Mouse (Mus musculus) CD4-positive naive resting alpha-beta T cell, adult 76 days (primary cell): Measurements from ENCODE around the gene Slc35g1. TPM values are rescaled to one million over a fixed set of nuclear protein-coding genes. Genes with fewer than 3 reads are reported as not detected.

ENCODE experiments used
- total RNA-seq: library from RNA; stranded (reverse); gene quantifications from one replicate; pipeline ENCODE4 v1.2.4, GENCODE M21; 2023

Gene Slc35g1
- total RNA-seq = 11.6 TPM

DNA sequence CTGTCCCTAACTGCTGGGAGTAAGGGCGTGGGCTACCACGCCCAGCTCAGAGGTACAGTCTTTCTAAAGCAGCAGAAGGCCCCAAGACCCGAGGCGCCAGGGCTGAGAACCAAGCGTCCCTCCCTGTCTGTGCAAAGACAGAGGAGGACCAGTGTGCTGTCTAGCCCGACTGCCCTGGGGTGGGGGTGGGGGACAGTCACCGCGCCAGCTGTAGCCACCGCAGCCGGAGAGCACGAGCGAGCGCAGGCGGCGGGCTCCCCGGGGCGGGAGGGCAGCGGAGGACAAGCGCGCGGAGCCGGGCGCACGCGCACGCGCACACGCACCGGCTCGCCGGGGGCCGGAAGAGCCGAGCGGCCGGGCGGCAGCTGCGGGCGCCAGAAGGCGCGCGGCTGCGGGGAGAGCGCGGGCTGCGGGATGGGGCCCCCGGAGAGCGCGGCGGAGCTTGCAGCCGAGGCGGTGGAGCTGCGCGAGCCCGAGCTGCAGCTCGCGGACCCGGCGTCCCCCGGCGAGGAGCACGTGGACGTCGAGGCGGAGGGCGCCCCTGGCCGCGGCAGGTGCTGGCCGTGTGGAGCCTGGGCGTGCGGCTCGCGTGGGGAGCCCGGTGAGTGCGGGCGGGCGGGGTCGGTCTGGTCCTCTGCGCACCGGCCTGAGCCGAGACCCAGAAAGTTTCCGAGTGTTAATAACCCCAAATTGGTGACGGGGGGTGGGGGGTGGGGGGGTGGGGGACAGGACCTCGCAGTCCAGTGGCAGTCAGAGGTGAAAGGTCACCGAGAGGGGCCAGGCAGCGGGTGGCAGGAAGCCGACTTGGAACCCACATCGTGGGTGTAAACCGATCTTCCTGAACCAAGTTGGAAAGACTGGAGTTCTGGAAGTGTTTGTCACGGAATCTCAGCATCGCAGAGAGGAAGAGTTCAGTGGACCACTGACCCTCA is at the start of gene Slc35g1:
Gene Slc35g1, plus strand, starts transcription at position 280 of the 932 bp plus-strand sequence.

Other genes with a start within 250 kb of the Slc35g1 start
- gene Fra10ac1, start 171.8 kb upstream of the Slc35g1 start, total RNA-seq = 18.3 TPM
- not detected for gene Lgi1, start 131.4 kb upstream of the Slc35g1 start, total RNA-seq
- gene Plce1, start 85.1 kb downstream of the Slc35g1 start, total RNA-seq = 0.67 TPM